Mouse (Mus musculus): ENCODE results near the gene St13.

St13 gene

GRCm38 (mm10) chr15:81350401-81350800, 49.5 kb downstream of the St13 start:
- no peak for TF ChIP-seq GATA4 (IDR thresholded peaks at IDR 0.05; ENCODE audit: insufficient replicate concordance, low read length)

GRCm38 (mm10) chr15:81348366-81348765, 51.5 kb downstream of the St13 start:
- no peak for TF ChIP-seq GATA4 (IDR thresholded peaks at IDR 0.05; ENCODE audit: insufficient replicate concordance, low read length)

GRCm38 (mm10) chr15:81347466-81347865, 52.4 kb downstream of the St13 start:
- no peak for TF ChIP-seq GATA4 (IDR thresholded peaks at IDR 0.05; ENCODE audit: insufficient replicate concordance, low read length)

GRCm38 (mm10) chr15:81341426-81341825, 58.5 kb downstream of the St13 start:
- no peak for TF ChIP-seq GATA4 (IDR thresholded peaks at IDR 0.05; ENCODE audit: insufficient replicate concordance, low read length)

- no peak for TF ChIP-seq GATA4 (IDR thresholded peaks at IDR 0.05; ENCODE audit: insufficient replicate concordance, low read length)
These were observed 60.7 kb downstream of the St13 start for GRCm38 (mm10) chr15:81339158-81339557.

- no peak for TF ChIP-seq GATA4 (IDR thresholded peaks at IDR 0.05; ENCODE audit: insufficient replicate concordance, low read length)
These were observed 63.4 kb downstream of the St13 start for GRCm38 (mm10) chr15:81336466-81336865.

- TF ChIP-seq GATA4 (IDR thresholded peaks at IDR 0.05; ENCODE audit: insufficient replicate concordance, low read length): no peak
These were observed 67.4 kb downstream of the St13 start for GRCm38 (mm10) chr15:81332517-81332916.

- no peak for TF ChIP-seq GATA4 (IDR thresholded peaks at IDR 0.05; ENCODE audit: insufficient replicate concordance, low read length)
These were observed 69.0 kb downstream of the St13 start for GRCm38 (mm10) chr15:81330816-81331433.

- TF ChIP-seq GATA4 (IDR thresholded peaks at IDR 0.05; ENCODE audit: insufficient replicate concordance, low read length): no peak
These were observed 70.0 kb downstream of the St13 start for GRCm38 (mm10) chr15:81329721-81330369.

- no peak for TF ChIP-seq GATA4 (IDR thresholded peaks at IDR 0.05; ENCODE audit: insufficient replicate concordance, low read length)
These were observed 72.4 kb downstream of the St13 start for GRCm38 (mm10) chr15:81327501-81327900.

- no peak for TF ChIP-seq GATA4 (IDR thresholded peaks at IDR 0.05; ENCODE audit: insufficient replicate concordance, low read length)
These were observed 74.9 kb downstream of the St13 start for GRCm38 (mm10) chr15:81324979-81325378.

- no peak for TF ChIP-seq GATA4 (IDR thresholded peaks at IDR 0.05; ENCODE audit: insufficient replicate concordance, low read length)
These were observed 79.7 kb downstream of the St13 start for GRCm38 (mm10) chr15:81320137-81320536.

DNA sequence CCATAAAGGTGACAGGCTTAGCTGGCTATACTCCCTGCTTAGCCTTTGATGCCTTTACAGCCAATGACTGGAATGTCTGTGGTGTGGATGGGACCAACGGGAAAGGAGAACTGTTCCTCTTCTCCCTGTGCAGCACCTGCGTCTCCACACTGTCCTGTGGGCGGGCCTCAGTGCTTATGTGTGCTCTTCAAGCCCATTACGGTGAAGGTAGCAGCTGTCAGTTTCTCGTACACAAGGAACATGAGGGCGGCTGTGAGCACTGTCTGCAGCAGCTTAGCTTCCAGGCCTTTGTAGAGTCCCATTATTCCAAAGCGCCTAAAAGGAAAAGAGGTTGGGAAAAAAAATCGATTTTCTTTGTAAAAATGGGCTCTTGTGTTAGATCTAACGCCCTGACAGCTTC, 80.4 kb downstream of the St13 start:
- TF ChIP-seq GATA4 (IDR thresholded peaks at IDR 0.05; ENCODE audit: insufficient replicate concordance, low read length): no peak

DNA sequence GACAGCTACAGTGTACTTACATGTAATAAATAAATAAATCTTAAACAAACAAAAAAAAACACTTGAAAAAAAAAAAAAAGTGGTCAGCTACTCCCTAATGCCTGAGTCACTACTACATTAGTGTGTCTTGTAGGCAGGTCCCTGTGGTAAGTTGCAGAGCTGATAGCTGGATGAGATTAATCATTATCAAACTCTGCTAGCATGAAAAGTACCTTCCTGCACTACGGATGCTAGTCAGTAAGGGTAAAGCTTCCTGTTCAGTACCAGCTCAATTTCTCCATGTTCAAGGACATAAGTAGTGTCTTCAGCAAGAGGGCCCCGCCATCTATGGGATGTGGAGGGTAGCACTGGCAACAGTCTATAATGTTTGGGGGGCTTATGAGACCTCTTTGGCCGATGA, 85.9 kb downstream of the St13 start:
- no peak for TF ChIP-seq GATA4 (IDR thresholded peaks at IDR 0.05; ENCODE audit: insufficient replicate concordance, low read length)

All from liver, adult (tissue).